Mouse (Mus musculus) small intestine, adult 2 months (tissue): Measurements from ENCODE around the gene Cdhr2.

Experiments used
- CTCF ChIP-seq: fragments of 200-500 bp; IDR thresholded peaks from 2 replicates; pipeline ENCODE4 v1.5.1; 2012; ENCODE audit warnings: low read depth, mild to moderate bottlenecking, control low read depth, inconsistent platforms, low read length, moderate library complexity, mixed read lengths; ENCODE audit not compliant: insufficient replicate concordance, insufficient read length; ENCODE audit errors: extremely low read depth
- POLR2A ChIP-seq: fragments of 200-500 bp; IDR thresholded peaks from 2 replicates; pipeline ENCODE4 v1.6.1; 2012; ENCODE audit warnings: low read depth, mild to moderate bottlenecking, control low read depth, inconsistent platforms, low read length, moderate library complexity

- TF ChIP-seq CTCF (no peak), POLR2A (no peak)
These were observed 45.6 kb downstream of the Cdhr2 start for GRCm38 (mm10) chr13:54746896-54747295.
